Mouse (Mus musculus) myocyte (in vitro differentiated cells): ENCODE measurements around the gene Ch25h. TPM values are rescaled to one million over a fixed set of nuclear protein-coding genes. Genes with fewer than 3 reads are reported as not detected.

Experiments
- H3K27me3 ChIP-seq: one replicate; pipeline ENCODE4 v1.6.1; 2011; ENCODE audit not compliant: control insufficient read depth, insufficient read depth, insufficient read length
- H3K36me3 ChIP-seq: one replicate; pipeline ENCODE4 v1.6.1; 2011; ENCODE audit not compliant: control insufficient read depth, insufficient read depth
- H3K4me2 ChIP-seq: one replicate; pipeline ENCODE4 v1.6.1; 2011; ENCODE audit warnings: low read depth, control low read depth
- H3K4me3 ChIP-seq: one replicate; pipeline ENCODE4 v1.5.1; 2011; ENCODE audit warnings: mild to moderate bottlenecking, control low read depth, moderate library complexity
- H3K79me2 ChIP-seq: one replicate; pipeline ENCODE4 v1.6.1; 2011; ENCODE audit not compliant: control insufficient read depth, insufficient read depth
- H3ac ChIP-seq: one replicate; pipeline ENCODE4 v1.6.1; 2011; ENCODE audit not compliant: control insufficient read depth, insufficient read length
- CEBPB ChIP-seq: IDR thresholded peaks from 2 replicates; pipeline ENCODE4 v1.6.1; 2011; ENCODE audit warnings: mild to moderate bottlenecking, moderate library complexity; ENCODE audit not compliant: poor library complexity, insufficient read depth, severe bottlenecking
- E2F4 ChIP-seq: IDR thresholded peaks from one replicate; pipeline ENCODE4 v1.6.1; 2011; ENCODE audit warnings: mild to moderate bottlenecking, control low read depth, moderate library complexity; ENCODE audit not compliant: insufficient read depth
- MAX ChIP-seq: IDR thresholded peaks from one replicate; pipeline ENCODE4 v1.6.1; 2011; ENCODE audit warnings: low read depth, mild to moderate bottlenecking, control low read depth
- MYOD1 ChIP-seq, 3 experiments: IDR thresholded peaks; one replicate each; pipeline ENCODE4 v1.6.1; 2011; ENCODE audit warnings: control low read depth in 2 of 3, low read depth in 2 of 3, mild to moderate bottlenecking in 2 of 3, moderate library complexity in 1 of 3; ENCODE audit not compliant: insufficient read length in 2 of 3, control insufficient read depth in 1 of 3
- MYOG ChIP-seq, 3 experiments: IDR thresholded peaks; one replicate each; pipeline ENCODE4 v1.6.1; 2011; ENCODE audit warnings: control low read depth in 2 of 3, low read depth in 2 of 3, mild to moderate bottlenecking in 2 of 3; ENCODE audit not compliant: insufficient read length in 2 of 3, control insufficient read depth in 1 of 3, insufficient read depth in 1 of 3
- POLR2A ChIP-seq: IDR thresholded peaks from one replicate; pipeline ENCODE4 v1.6.1; 2011; ENCODE audit warnings: low read depth, mild to moderate bottlenecking, control low read depth, moderate library complexity; ENCODE audit not compliant: insufficient read length
- POLR2AphosphoS2 ChIP-seq: IDR thresholded peaks from one replicate; pipeline ENCODE4 v1.6.1; 2011; ENCODE audit warnings: low read depth, control low read depth; ENCODE audit not compliant: insufficient read length
- REST ChIP-seq: IDR thresholded peaks from one replicate; pipeline ENCODE4 v1.6.1; 2011; ENCODE audit warnings: mild to moderate bottlenecking, control low read depth, moderate library complexity; ENCODE audit not compliant: insufficient read depth, insufficient read length
- SRF ChIP-seq: IDR thresholded peaks from one replicate; pipeline ENCODE4 v1.6.1; 2011; ENCODE audit warnings: low read depth; ENCODE audit not compliant: control insufficient read depth, insufficient read length
- TCF12 ChIP-seq: IDR thresholded peaks from one replicate; pipeline ENCODE4 v1.6.1; 2011; ENCODE audit warnings: mild to moderate bottlenecking, control low read depth; ENCODE audit not compliant: poor library complexity, insufficient read depth, severe bottlenecking
- TCF3 ChIP-seq: IDR thresholded peaks from one replicate; pipeline ENCODE4 v1.6.1; 2011; ENCODE audit warnings: low read depth, control low read depth; ENCODE audit not compliant: insufficient read length
- USF1 ChIP-seq: IDR thresholded peaks from one replicate; pipeline ENCODE4 v1.6.1; 2011; ENCODE audit warnings: low read depth, mild to moderate bottlenecking, control low read depth, moderate library complexity
- polyA plus RNA-seq: library from polyadenylated mRNA; unstranded; fragments of >200 nt; fragmentation: generic; extraction: Trizol; gene quantifications from one replicate; pipeline ENCODE4 v1.2.1, GENCODE M21; 2012; ENCODE audit warnings: missing spikeins

Gene Ch25h
- polyA plus RNA-seq, 1 experiment: 9.9 TPM

DNA sequence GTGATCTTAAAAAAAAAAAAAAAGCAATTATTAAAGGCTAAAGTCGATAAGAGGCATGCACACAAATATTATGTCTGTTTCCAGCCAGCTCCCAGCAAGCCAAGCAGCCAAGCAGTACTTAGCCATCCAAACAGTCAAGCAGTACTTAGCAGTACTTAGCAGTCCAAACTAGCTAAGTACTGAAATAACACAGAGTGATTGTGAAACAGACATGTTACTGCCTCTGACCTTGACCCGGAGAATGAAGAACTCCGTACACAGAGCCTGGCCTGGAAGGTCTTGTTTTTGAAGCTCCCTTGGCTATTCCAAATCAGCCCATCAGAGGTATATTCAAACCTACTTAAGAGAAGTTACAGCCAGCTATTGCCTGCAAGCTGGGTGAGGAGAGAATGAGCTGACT lies 42.2 kb upstream of the Ch25h start:
- TF ChIP-seq USF1 (no peak), MYOG (IDR thresholded peaks at IDR 0.05; ENCODE audit: control insufficient read depth in 1 of 3, insufficient read depth in 1 of 3, insufficient read length in 2 of 3, low read depth in 2 of 3) (no peak), POLR2AphosphoS2 (no peak), E2F4 (no peak), CEBPB (no peak), SRF (no peak), MAX (no peak), MYOD1 (IDR thresholded peaks at IDR 0.05; ENCODE audit: control insufficient read depth in 1 of 3, insufficient read length in 2 of 3, low read depth in 2 of 3) (no peak)
- Histone ChIP-seq H3K27me3 (no peaks in the 10 kb centered on the region), H3K36me3 (no peaks in the 10 kb centered on the region), H3K4me2 (no peak overlapping the region), H3ac (no peak overlapping the region), H3K79me2 (no peaks in the 10 kb centered on the region), H3K4me3 (no peak overlapping the region)

DNA sequence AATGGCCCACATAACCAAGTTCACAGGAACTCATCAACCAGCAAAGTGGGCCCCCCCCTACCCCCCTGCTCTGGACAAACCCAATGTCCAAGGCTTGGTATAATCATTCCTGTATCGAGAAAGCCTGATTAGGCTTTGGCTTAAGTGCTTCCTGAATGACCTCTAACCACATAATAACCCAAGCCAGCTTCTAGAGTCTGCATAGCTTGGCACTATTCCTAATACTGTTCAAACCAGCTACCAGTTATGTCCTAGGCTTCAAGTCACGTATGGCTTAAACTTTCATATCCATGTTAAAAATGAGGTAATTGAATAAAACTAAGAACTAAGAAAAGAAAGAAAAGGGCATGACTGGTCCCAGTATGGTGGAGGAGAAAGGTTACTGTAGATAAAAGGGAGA lies 41.4 kb upstream of the Ch25h start:
- TF ChIP-seq TCF12: no peak
- no peak for TF ChIP-seq MYOD1 (IDR thresholded peaks at IDR 0.05; ENCODE audit: control insufficient read depth in 1 of 3, insufficient read length in 2 of 3, low read depth in 2 of 3)
- TF ChIP-seq TCF3: no peak
- TF ChIP-seq USF1: no peak
- no peak for TF ChIP-seq MYOG (IDR thresholded peaks at IDR 0.05; ENCODE audit: control insufficient read depth in 1 of 3, insufficient read depth in 1 of 3, insufficient read length in 2 of 3, low read depth in 2 of 3)
- TF ChIP-seq POLR2A: no peak
- no peak for TF ChIP-seq REST
- TF ChIP-seq SRF: no peak
- no peak for TF ChIP-seq POLR2AphosphoS2
- no peak for TF ChIP-seq MAX
- TF ChIP-seq CEBPB: no peak
- TF ChIP-seq E2F4: no peak
- no peak overlapping the region for H3K4me2 ChIP-seq
- H3K27me3 ChIP-seq: no peaks in the 10 kb centered on the region
- H3ac ChIP-seq: no peak overlapping the region
- no peak overlapping the region for H3K4me3 ChIP-seq
- no peaks in the 10 kb centered on the region for H3K36me3 ChIP-seq
- no peaks in the 10 kb centered on the region for H3K79me2 ChIP-seq

DNA sequence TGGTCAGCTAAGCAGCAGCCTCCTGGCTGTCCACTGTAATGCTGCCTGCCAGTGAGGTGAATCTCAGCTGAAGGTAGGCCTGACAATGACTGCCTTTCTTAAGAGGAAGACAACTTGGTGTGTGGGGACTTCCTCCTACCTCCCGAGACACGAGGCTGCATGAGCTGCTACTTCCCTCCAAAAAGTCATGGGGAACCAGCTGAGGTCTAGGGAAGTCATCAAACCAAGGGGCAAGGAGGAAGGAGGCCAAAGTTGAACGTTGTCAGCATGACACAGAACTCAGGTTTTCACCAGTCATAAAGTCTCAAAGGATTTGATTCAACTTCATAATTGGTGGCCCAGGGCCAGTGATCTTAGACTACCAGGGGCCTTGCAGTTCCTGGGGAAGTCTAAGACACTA lies 40.7 kb upstream of the Ch25h start:
- Histone ChIP-seq H3ac (no peak overlapping the region), H3K27me3 (no peaks in the 10 kb centered on the region), H3K79me2 (no peaks in the 10 kb centered on the region), H3K4me3 (no peak overlapping the region), H3K36me3 (peaks cover 3% of the 10 kb centered on the region), H3K4me2 (no peak overlapping the region)
- TF ChIP-seq SRF (no peak), MYOD1 (IDR thresholded peaks at IDR 0.05; ENCODE audit: control insufficient read depth in 1 of 3, insufficient read length in 2 of 3, low read depth in 2 of 3) (no peak), USF1 (no peak), E2F4 (no peak), TCF12 (no peak), POLR2AphosphoS2 (no peak), TCF3 (no peak), POLR2A (no peak), CEBPB (no peak), REST (no peak), MAX (no peak), MYOG (IDR thresholded peaks at IDR 0.05; ENCODE audit: control insufficient read depth in 1 of 3, insufficient read depth in 1 of 3, insufficient read length in 2 of 3, low read depth in 2 of 3) (no peak)

DNA sequence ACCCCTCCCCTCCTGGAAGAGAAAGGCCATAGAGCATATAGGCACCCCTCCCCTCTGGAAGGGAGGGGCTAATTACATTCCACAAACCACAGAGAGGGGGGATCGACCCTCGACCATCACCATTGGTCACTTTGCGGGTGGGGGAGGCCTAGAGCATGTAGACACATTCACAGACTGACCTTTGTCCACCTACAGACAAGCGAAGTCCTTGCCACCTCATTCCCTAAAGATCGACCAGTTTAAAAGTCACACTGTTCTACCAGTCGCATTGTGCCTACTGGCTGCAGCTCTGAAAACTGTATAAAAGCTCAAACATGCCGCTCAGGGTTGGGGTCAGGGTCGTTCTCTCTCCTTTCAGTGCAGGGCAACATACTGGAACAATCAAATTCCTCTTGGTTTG lies 36.6 kb upstream of the Ch25h start:
- H3K4me2 ChIP-seq: no peak overlapping the region
- TF ChIP-seq REST: no peak
- no peak for TF ChIP-seq POLR2A
- TF ChIP-seq SRF: no peak
- TF ChIP-seq MYOG (IDR thresholded peaks at IDR 0.05; ENCODE audit: control insufficient read depth in 1 of 3, insufficient read depth in 1 of 3, insufficient read length in 2 of 3, low read depth in 2 of 3): no peak
- no peak for TF ChIP-seq TCF12
- TF ChIP-seq TCF3: no peak
- no peak for TF ChIP-seq CEBPB
- H3K36me3 ChIP-seq: peaks cover 12% of the 10 kb centered on the region
- no peak overlapping the region for H3K4me3 ChIP-seq
- H3K27me3 ChIP-seq: no peaks in the 10 kb centered on the region
- no peaks in the 10 kb centered on the region for H3K79me2 ChIP-seq
- no peak overlapping the region for H3ac ChIP-seq

DNA sequence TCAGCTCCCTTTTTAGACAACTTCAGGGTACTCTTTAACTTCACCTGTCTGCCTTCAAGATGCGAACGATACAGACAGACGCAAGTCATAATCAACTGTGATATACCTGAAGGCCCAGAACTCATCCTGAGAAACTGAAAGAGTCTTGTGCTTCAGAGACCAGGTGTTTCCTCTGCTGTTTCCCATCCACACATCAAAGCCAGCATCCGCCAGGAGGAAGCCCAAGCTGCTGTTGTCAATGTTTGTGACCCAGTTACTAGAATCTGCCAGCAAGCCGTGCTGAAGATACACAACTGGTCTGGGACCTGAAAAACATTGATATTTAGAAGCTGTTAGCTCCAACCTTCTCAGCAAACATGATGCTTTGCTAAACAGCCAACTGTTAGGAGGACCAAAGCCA lies 35.8 kb upstream of the Ch25h start:
- no peaks in the 10 kb centered on the region for H3K27me3 ChIP-seq
- H3ac ChIP-seq: no peak overlapping the region
- H3K36me3 ChIP-seq: peaks cover 16% of the 10 kb centered on the region
- H3K4me3 ChIP-seq: no peak overlapping the region
- H3K79me2 ChIP-seq: no peaks in the 10 kb centered on the region
- no peak overlapping the region for H3K4me2 ChIP-seq
- no peak for TF ChIP-seq POLR2AphosphoS2
- no peak for TF ChIP-seq REST
- TF ChIP-seq MAX: no peak
- TF ChIP-seq TCF12: no peak
- TF ChIP-seq MYOG (IDR thresholded peaks at IDR 0.05; ENCODE audit: control insufficient read depth in 1 of 3, insufficient read depth in 1 of 3, insufficient read length in 2 of 3, low read depth in 2 of 3): no peak
- TF ChIP-seq E2F4: no peak
- TF ChIP-seq CEBPB: no peak
- TF ChIP-seq SRF: no peak
